Mouse (Mus musculus): ENCODE data around the gene Cct3. TPM values are rescaled to one million over a fixed set of nuclear protein-coding genes. Genes with fewer than 3 reads are reported as not detected.
"Not testable (repeated sequence)": the region's sequence is repeated elsewhere in the genome, so short reads cannot be mapped to it uniquely, and the experiment has no call there.

The Cct3 gene
- total RNA-seq, 4 experiments from 2014 or later = 250 to 360 (median 279) TPM

- DNase-seq = peak; percentile 25
Observed at GRCm38 (mm10) chr3:88291970-88292369, 4.9 kb upstream of the Cct3 start.

GRCm38 (mm10) chr3:88295272-88295671 is 1.6 kb upstream of the Cct3 start:
- not testable (repeated sequence) for DNase-seq

- DNase-seq = no peak
Observed at GRCm38 (mm10) chr3:88296110-88296560, 781 bp upstream of the Cct3 start.

- no peak for DNase-seq
Observed at GRCm38 (mm10) chr3:88297321-88297851, 470 bp downstream of the Cct3 start.

- DNase-seq = no peak
Observed at GRCm38 (mm10) chr3:88299172-88299571, 2.3 kb downstream of the Cct3 start.

- DNase-seq = peak; percentile 39
Observed at GRCm38 (mm10) chr3:88324951-88325405, 28.1 kb downstream of the Cct3 start, which contains the start of gene Glmp. TSS of gene Glmp (plus strand) at chr3:88325023.

GRCm38 (mm10) chr3:88328956-88329355 is 32.0 kb downstream of the Cct3 start:
- DNase-seq = no peak

- DNase-seq = no peak
Observed at GRCm38 (mm10) chr3:88331282-88331681, 34.4 kb downstream of the Cct3 start.

GRCm38 (mm10) chr3:88334029-88334658 is 37.2 kb downstream of the Cct3 start:
- no peak for DNase-seq

GRCm38 (mm10) chr3:88334902-88335435 is 38.1 kb downstream of the Cct3 start:
- DNase-seq = no peak

- no peak for DNase-seq
Observed at GRCm38 (mm10) chr3:88335436-88336053, 38.6 kb downstream of the Cct3 start.

- DNase-seq = peak; percentile 95
Observed at GRCm38 (mm10) chr3:88336058-88337013, 39.4 kb downstream of the Cct3 start, which contains the start of the genes Tmem79 and Smg5. TSS of gene Tmem79 (minus strand) at chr3:88336148. TSS of gene Smg5 (plus strand) at chr3:88336260.

GRCm38 (mm10) chr3:88337367-88338020 is 40.6 kb downstream of the Cct3 start:
- DNase-seq = no peak

- DNase-seq = no peak
Observed at GRCm38 (mm10) chr3:88338316-88338715, 41.4 kb downstream of the Cct3 start.

- DNase-seq = no peak
Observed at GRCm38 (mm10) chr3:88339006-88339405, 42.1 kb downstream of the Cct3 start.

GRCm38 (mm10) chr3:88350732-88351131 is 53.8 kb downstream of the Cct3 start:
- DNase-seq = no peak

- no peak for DNase-seq
Observed at GRCm38 (mm10) chr3:88352907-88353306, 56.0 kb downstream of the Cct3 start.

GRCm38 (mm10) chr3:88354396-88355165 is 57.7 kb downstream of the Cct3 start:
- peak; percentile 61 for DNase-seq

- no peak for DNase-seq
Observed at GRCm38 (mm10) chr3:88359584-88359983, 62.7 kb downstream of the Cct3 start.

- DNase-seq = no peak
Observed at GRCm38 (mm10) chr3:88359989-88360388, 63.1 kb downstream of the Cct3 start.

- DNase-seq = no peak
Observed at GRCm38 (mm10) chr3:88361096-88361495, 64.2 kb downstream of the Cct3 start.

Data from adrenal gland, adult 8-10 months (tissue).